Mouse (Mus musculus) stomach, embryonic 14.5 days (tissue): ENCODE measurements around the gene Cog8. TPM values are rescaled to one million over a fixed set of nuclear protein-coding genes. Genes with fewer than 3 reads are reported as not detected.

Experiments used
- ATAC-seq: fragments of 200-750 bp; cut with Nextera tagmentation; 2 replicates; pipeline ENCODE4 v1.8.0; 2017; ENCODE audit warnings: low read depth, moderate TSS enrichment; ENCODE audit not compliant: insufficient number of reproducible peaks, insufficient read depth, low FRiP score
- H3K27ac ChIP-seq: fragments of 300-500 bp; sonication (generic); 2 replicates; pipeline ENCODE4 v1.5.1; 2014; ENCODE audit warnings: mild to moderate bottlenecking, low read length, moderate library complexity, mixed read lengths
- H3K27me3 ChIP-seq: fragments of 300-500 bp; sonication (generic); 2 replicates; pipeline ENCODE4 v1.6.1; 2014; ENCODE audit warnings: low read length, control low read depth, mixed read lengths; ENCODE audit not compliant: control insufficient read depth, insufficient read depth
- H3K36me3 ChIP-seq: fragments of 300-500 bp; sonication (generic); 2 replicates; pipeline ENCODE4 v1.6.1; 2014; ENCODE audit warnings: mild to moderate bottlenecking, control low read depth, low read length, moderate library complexity, mixed read lengths; ENCODE audit not compliant: control insufficient read depth, insufficient read depth
- H3K4me1 ChIP-seq: fragments of 300-500 bp; sonication (generic); 2 replicates; pipeline ENCODE4 v1.6.1; 2014; ENCODE audit warnings: low read length, control low read depth, mixed read lengths; ENCODE audit not compliant: control insufficient read depth, insufficient read depth
- H3K4me2 ChIP-seq: fragments of 300-500 bp; sonication (generic); replicated peaks from 2 replicates; pipeline ENCODE4 v1.6.1; 2014; ENCODE audit warnings: low read depth, low read length, control low read depth
- H3K4me3 ChIP-seq: fragments of 300-500 bp; sonication (generic); 2 replicates; pipeline ENCODE4 v1.5.1; 2014; ENCODE audit warnings: low read depth, low read length, control low read depth
- H3K9ac ChIP-seq: fragments of 300-500 bp; sonication (generic); replicated peaks from 2 replicates; pipeline ENCODE4 v1.6.1; 2014; ENCODE audit warnings: low read depth, mild to moderate bottlenecking, control low read depth, low read length, moderate library complexity, mixed read lengths
- H3K9me3 ChIP-seq: fragments of 300-500 bp; sonication (generic); 2 replicates; pipeline ENCODE4 v1.6.1; 2016; ENCODE audit warnings: low read depth, low read length, control low read depth; ENCODE audit not compliant: control insufficient read depth
- WGBS: fragments of 180-500 bp; shearing (Covaris S2); extraction: QIAGEN DNeasy Blood & Tissue Kit; methylation state at CpG from one replicate; pipeline ENCODE4 v1.1.7; 2014; 5-methylcytosine and 5-hydroxymethylcytosine counted together
- polyA plus RNA-seq: library from polyadenylated mRNA; unstranded; fragments of >200 nt; fragmentation: Nextera tagmentation; extraction: Ambion mirVana; gene quantifications from 2 replicates; pipeline ENCODE4 v1.2.1, GENCODE M21; 2014

Gene Cog8
- polyA plus RNA-seq, 1 experiment from 2014 or later, result 31.9 TPM

GRCm38 (mm10) chr8:107085358-107085757 is 28.9 kb upstream of the Cog8 start:
- no peak overlapping the region for H3K4me3 ChIP-seq
- WGBS, result 96% methylated on average over 17 of the region's 17 CpGs
- ATAC-seq, result no peak
- H3K27me3 ChIP-seq, result no peaks in the 10 kb centered on the region
- H3K4me1 ChIP-seq, result no peaks in the 10 kb centered on the region
- peaks cover 46% of the 10 kb centered on the region for H3K36me3 ChIP-seq
- no peak overlapping the region for H3K4me2 ChIP-seq
- H3K9ac ChIP-seq, result no peak overlapping the region
- H3K27ac ChIP-seq, result no peak overlapping the region
- no peaks in the 10 kb centered on the region for H3K9me3 ChIP-seq

- no peak overlapping the region for H3K4me3 ChIP-seq
- no peak overlapping the region for H3K9ac ChIP-seq
- H3K4me1 ChIP-seq, result no peaks in the 10 kb centered on the region
- no peak overlapping the region for H3K4me2 ChIP-seq
- H3K27ac ChIP-seq, result no peak overlapping the region
- H3K9me3 ChIP-seq, result no peaks in the 10 kb centered on the region
- peaks cover 77% of the 10 kb centered on the region for H3K36me3 ChIP-seq
- 88% methylated on average over 7 of the region's 7 CpGs for WGBS
- ATAC-seq, result no peak
- H3K27me3 ChIP-seq, result no peaks in the 10 kb centered on the region
Observed at GRCm38 (mm10) chr8:107076239-107076888, 19.9 kb upstream of the Cog8 start.

GRCm38 (mm10) chr8:107074128-107074527 is 17.6 kb upstream of the Cog8 start:
- no peak overlapping the region for H3K4me3 ChIP-seq
- no peak for ATAC-seq

GRCm38 (mm10) chr8:107073706-107074105 is 17.2 kb upstream of the Cog8 start:
- Histone ChIP-seq H3K9ac (no peak overlapping the region), H3K36me3 (peaks cover 64% of the 10 kb centered on the region), H3K4me2 (no peak overlapping the region), H3K9me3 (no peaks in the 10 kb centered on the region), H3K27ac (no peak overlapping the region), H3K27me3 (no peaks in the 10 kb centered on the region), H3K4me1 (no peaks in the 10 kb centered on the region), H3K4me3 (no peak overlapping the region)
- no peak for ATAC-seq
- 86% methylated on average over 4 of the region's 4 CpGs for WGBS

More at GRCm38 (mm10) chr8:107074128-107074527, 17.6 kb upstream of the Cog8 start:
- Histone ChIP-seq H3K27ac (no peak overlapping the region), H3K9ac (no peak overlapping the region), H3K36me3 (peaks cover 68% of the 10 kb centered on the region), H3K9me3 (no peaks in the 10 kb centered on the region), H3K27me3 (no peaks in the 10 kb centered on the region), H3K4me1 (no peaks in the 10 kb centered on the region), H3K4me2 (no peak overlapping the region)
- WGBS, result 88% methylated on average over 1 of the region's 1 CpGs

- no peak within 1 kb of the TSS for H3K4me2 ChIP-seq
- no peak within 1 kb of the TSS for H3K4me3 ChIP-seq
- 49% methylated on average over 17 of the region's 17 CpGs for WGBS
- no peaks in the 10 kb centered on the region for H3K27me3 ChIP-seq
- H3K36me3 ChIP-seq, result peaks cover 10% of the 10 kb centered on the region; the same call in 1 of the 2 replicates
- H3K9ac ChIP-seq, result no peak within 1 kb of the TSS
- peak; percentile 37; the same call in 1 of the 2 replicates for ATAC-seq
- H3K9me3 ChIP-seq, result no peaks in the 10 kb centered on the region
- H3K4me1 ChIP-seq, result no peaks in the 10 kb centered on the region
- no peak within 1 kb of the TSS for H3K27ac ChIP-seq
Observed at GRCm38 (mm10) chr8:107065511-107066496, 9.3 kb upstream of the Cog8 start, which contains the start of gene Tmed6. Tmed6 (minus strand) TSS chr8:107065644.

GRCm38 (mm10) chr8:107062613-107063012 is 6.1 kb upstream of the Cog8 start:
- Histone ChIP-seq H3K4me1 (peaks cover 3% of the 10 kb centered on the region; the same call in 1 of the 2 replicates), H3K27me3 (no peaks in the 10 kb centered on the region), H3K36me3 (peaks cover 17% of the 10 kb centered on the region), H3K27ac (no peak overlapping the region), H3K4me3 (no peak overlapping the region), H3K4me2 (no peak overlapping the region), H3K9ac (no peak overlapping the region), H3K9me3 (no peaks in the 10 kb centered on the region)
- no peak for ATAC-seq
- 63% methylated on average over 1 of the region's 1 CpGs for WGBS

- WGBS, result 1% methylated on average over 32 of the region's 33 CpGs
- no peaks in the 10 kb centered on the region for H3K9me3 ChIP-seq
- H3K27ac ChIP-seq, result peak overlapping the region; percentile 22; the same call in 1 of the 2 replicates
- ATAC-seq, result peak; percentile 59
- peak overlapping the region; percentile 72 for H3K9ac ChIP-seq
- H3K36me3 ChIP-seq, result peaks cover 37% of the 10 kb centered on the region
- no peaks in the 10 kb centered on the region for H3K27me3 ChIP-seq
- peak overlapping the region; percentile 94 for H3K4me2 ChIP-seq
- peaks cover 14% of the 10 kb centered on the region; the same call in 1 of the 2 replicates for H3K4me1 ChIP-seq
- H3K4me3 ChIP-seq, result peak overlapping the region; percentile 82
Observed at GRCm38 (mm10) chr8:107056973-107057369, 482 bp upstream of the Cog8 start.

- H3K27me3 ChIP-seq, result no peaks in the 10 kb centered on the region
- peaks cover 37% of the 10 kb centered on the region for H3K36me3 ChIP-seq
- no peak for ATAC-seq
- 98% methylated on average over 8 of the region's 8 CpGs for WGBS
- no peak overlapping the region for H3K9ac ChIP-seq
- H3K27ac ChIP-seq, result no peak overlapping the region
- peaks cover 18% of the 10 kb centered on the region; the same call in 1 of the 2 replicates for H3K4me1 ChIP-seq
- no peak overlapping the region for H3K4me2 ChIP-seq
- no peak overlapping the region for H3K4me3 ChIP-seq
- no peaks in the 10 kb centered on the region for H3K9me3 ChIP-seq
Observed at GRCm38 (mm10) chr8:107052046-107052445, 4.4 kb downstream of the Cog8 start.
